Mouse (Mus musculus): ENCODE data around the gene Urod.

DNA sequence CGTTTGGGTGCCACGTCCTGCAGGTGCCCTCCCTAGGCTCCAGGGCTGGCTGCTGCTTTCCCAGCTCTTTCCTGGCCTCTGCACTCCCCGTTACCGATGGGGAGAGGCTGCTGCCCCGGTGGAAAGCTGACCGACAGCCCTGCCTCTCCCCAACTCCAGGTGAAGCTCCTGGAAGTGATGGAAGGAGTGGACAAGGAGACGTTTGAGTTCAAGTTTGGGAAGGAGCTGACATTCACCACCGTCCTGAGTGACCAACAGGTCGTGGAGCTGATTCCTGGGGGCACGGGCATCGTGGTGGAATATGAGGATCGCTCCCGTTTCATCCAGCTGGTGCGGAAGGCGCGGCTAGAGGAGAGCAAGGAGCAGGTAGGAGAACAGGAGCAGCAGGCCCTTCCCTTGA lies 7.7 kb upstream of the Urod start:
- TF ChIP-seq CTCF (IDR thresholded peaks at IDR 0.05; ENCODE audit: borderline replicate concordance, control insufficient read depth, extremely low read depth, insufficient read depth, low read length, poor library complexity) (no peak), POLR2A (IDR thresholded peaks at IDR 0.05; ENCODE audit: control insufficient read depth, extremely low read depth, insufficient read depth, low read length, poor library complexity) (no peak)

Data from thymus, adult 2 months (tissue).